Mouse (Mus musculus): Measurements from ENCODE around the gene Ptprg.

Gene Ptprg

GRCm38 (mm10) chr14:11690066-11690465, 136.7 kb downstream of the Ptprg start:
- no peak for DNase-seq

- no peak for DNase-seq
These were observed 138.2 kb downstream of the Ptprg start for GRCm38 (mm10) chr14:11691531-11691930.

GRCm38 (mm10) chr14:11698880-11699279, 145.5 kb downstream of the Ptprg start:
- peak; percentile 19 for DNase-seq

GRCm38 (mm10) chr14:11699654-11700053, 146.3 kb downstream of the Ptprg start:
- no peak for DNase-seq

GRCm38 (mm10) chr14:11701516-11702249, 148.4 kb downstream of the Ptprg start:
- no peak for DNase-seq

- no peak for DNase-seq
These were observed 149.6 kb downstream of the Ptprg start for GRCm38 (mm10) chr14:11702770-11703477.

- no peak for DNase-seq
These were observed 151.5 kb downstream of the Ptprg start for GRCm38 (mm10) chr14:11704871-11705270.

GRCm38 (mm10) chr14:11709352-11709751, 156.0 kb downstream of the Ptprg start:
- no peak for DNase-seq

GRCm38 (mm10) chr14:11709798-11710197, 156.5 kb downstream of the Ptprg start:
- DNase-seq, result peak; percentile 31

- DNase-seq, result no peak
These were observed 157.2 kb downstream of the Ptprg start for GRCm38 (mm10) chr14:11710410-11711122.

GRCm38 (mm10) chr14:11712146-11712545, 158.8 kb downstream of the Ptprg start:
- DNase-seq, result no peak

GRCm38 (mm10) chr14:11716230-11716629, 162.9 kb downstream of the Ptprg start:
- no peak for DNase-seq

- no peak for DNase-seq
These were observed 164.9 kb downstream of the Ptprg start for GRCm38 (mm10) chr14:11718201-11718600.

GRCm38 (mm10) chr14:11719259-11719658, 165.9 kb downstream of the Ptprg start:
- no peak for DNase-seq

- no peak for DNase-seq
These were observed 168.8 kb downstream of the Ptprg start for GRCm38 (mm10) chr14:11722101-11722500.

GRCm38 (mm10) chr14:11723876-11724275, 170.5 kb downstream of the Ptprg start:
- no peak for DNase-seq

- DNase-seq, result no peak
These were observed 178.0 kb downstream of the Ptprg start for GRCm38 (mm10) chr14:11731223-11731920.

GRCm38 (mm10) chr14:11732376-11732775, 179.0 kb downstream of the Ptprg start:
- no peak for DNase-seq

GRCm38 (mm10) chr14:11743726-11744125, 190.4 kb downstream of the Ptprg start:
- no peak for DNase-seq

GRCm38 (mm10) chr14:11752678-11753077, 199.3 kb downstream of the Ptprg start:
- no peak for DNase-seq

GRCm38 (mm10) chr14:11754656-11755055, 201.3 kb downstream of the Ptprg start:
- no peak for DNase-seq

GRCm38 (mm10) chr14:11758185-11758584, 204.9 kb downstream of the Ptprg start:
- no peak for DNase-seq

GRCm38 (mm10) chr14:11759356-11759755, 206.0 kb downstream of the Ptprg start:
- no peak for DNase-seq
